Mouse (Mus musculus): ENCODE measurements around the gene Sh3gl1.

- no peak for TF ChIP-seq CTCF (IDR thresholded peaks at IDR 0.05; ENCODE audit: extremely low read depth, insufficient read length, insufficient replicate concordance, low read depth, low read length)
- no peak for TF ChIP-seq POLR2A (IDR thresholded peaks at IDR 0.05; ENCODE audit: low read depth, low read length)
These were observed 18.6 kb downstream of the Sh3gl1 start for GRCm38 (mm10) chr17:56017848-56018247.

Data from small intestine, adult 2 months (tissue).